Mouse (Mus musculus) embryonic facial prominence, embryonic 15.5 days (tissue): ENCODE results near the gene Lpar5. TPM values are rescaled to one million over a fixed set of nuclear protein-coding genes. Genes with fewer than 3 reads are reported as not detected.
"Not testable (repeated sequence)": the region's sequence is repeated elsewhere in the genome, so short reads cannot be mapped to it uniquely, and the experiment has no call there.

Experiments used
- ATAC-seq: fragments of 200-750 bp; cut with Nextera tagmentation; 2 replicates; pipeline ENCODE4 v1.8.0; 2017; ENCODE audit warnings: low read depth, moderate TSS enrichment; ENCODE audit not compliant: insufficient number of reproducible peaks, low FRiP score, low TSS enrichment
- H3K27ac ChIP-seq: fragments of 300-500 bp; sonication (generic); replicated peaks from 2 replicates; pipeline ENCODE4 v1.5.1; 2015; ENCODE audit warnings: mild to moderate bottlenecking, inconsistent platforms
- H3K27me3 ChIP-seq: fragments of 300-500 bp; sonication (generic); 2 replicates; pipeline ENCODE4 v1.6.1; 2015; ENCODE audit warnings: inconsistent platforms
- H3K36me3 ChIP-seq: fragments of 300-500 bp; sonication (generic); 2 replicates; pipeline ENCODE4 v1.6.1; 2015; ENCODE audit warnings: mild to moderate bottlenecking, inconsistent platforms
- H3K4me1 ChIP-seq: fragments of 300-500 bp; sonication (generic); 2 replicates; pipeline ENCODE4 v1.6.1; 2015; ENCODE audit warnings: inconsistent platforms
- H3K4me2 ChIP-seq: fragments of 300-500 bp; sonication (generic); replicated peaks from 2 replicates; pipeline ENCODE4 v1.6.1; 2015; ENCODE audit warnings: mild to moderate bottlenecking, inconsistent platforms
- H3K4me3 ChIP-seq: fragments of 300-500 bp; sonication (generic); replicated peaks from 2 replicates; pipeline ENCODE4 v1.5.1; 2015; ENCODE audit warnings: mild to moderate bottlenecking, inconsistent platforms
- H3K9ac ChIP-seq: fragments of 300-500 bp; sonication (generic); 2 replicates; pipeline ENCODE4 v1.6.1; 2015; ENCODE audit warnings: inconsistent platforms
- H3K9me3 ChIP-seq: fragments of 300-500 bp; sonication (generic); replicated peaks from 2 replicates; pipeline ENCODE4 v1.6.1; 2016; ENCODE audit warnings: inconsistent platforms
- WGBS: fragments of 180-500 bp; shearing (Covaris S2); methylation state at CpG from one replicate; pipeline ENCODE4 v1.1.7; 2015; 5-methylcytosine and 5-hydroxymethylcytosine counted together
- polyA plus RNA-seq: library from polyadenylated mRNA; unstranded; fragments of >200 nt; fragmentation: Nextera tagmentation; extraction: Ambion mirVana; gene quantifications from 2 replicates; pipeline ENCODE4 v1.2.1, GENCODE M21; 2015

The Lpar5 gene
- polyA plus RNA-seq, 1 experiment from 2014 or later: 5.4 TPM

DNA sequence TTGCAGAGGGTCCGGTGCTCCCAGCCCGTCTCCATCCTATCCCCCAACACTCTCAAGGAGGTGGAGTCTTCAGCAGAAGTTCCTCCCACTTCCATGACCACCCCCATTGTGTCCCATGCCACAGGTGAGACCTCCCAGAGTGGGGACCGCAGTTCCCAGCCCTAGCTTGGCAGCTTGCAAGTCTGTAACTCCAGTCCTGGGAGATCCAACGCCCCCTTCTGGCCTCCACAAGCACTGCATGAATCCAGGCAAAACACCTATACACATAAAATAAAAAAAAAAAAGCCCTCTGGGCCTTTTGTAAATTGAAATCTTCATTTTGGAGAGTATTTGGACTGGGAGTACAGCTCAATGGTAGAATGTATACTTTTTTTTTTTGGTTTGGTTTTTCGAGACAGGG lies 16.5 kb upstream of the Lpar5 start:
- Histone ChIP-seq H3K27me3 (no peaks in the 10 kb centered on the region), H3K9ac (no peak overlapping the region), H3K4me2 (no peak overlapping the region), H3K27ac (no peak overlapping the region), H3K9me3 (no peaks in the 10 kb centered on the region), H3K36me3 (peaks cover 85% of the 10 kb centered on the region), H3K4me3 (no peak overlapping the region), H3K4me1 (no peaks in the 10 kb centered on the region)
- no peak for ATAC-seq
- WGBS: 70% methylated on average over 5 of the region's 5 CpGs

DNA sequence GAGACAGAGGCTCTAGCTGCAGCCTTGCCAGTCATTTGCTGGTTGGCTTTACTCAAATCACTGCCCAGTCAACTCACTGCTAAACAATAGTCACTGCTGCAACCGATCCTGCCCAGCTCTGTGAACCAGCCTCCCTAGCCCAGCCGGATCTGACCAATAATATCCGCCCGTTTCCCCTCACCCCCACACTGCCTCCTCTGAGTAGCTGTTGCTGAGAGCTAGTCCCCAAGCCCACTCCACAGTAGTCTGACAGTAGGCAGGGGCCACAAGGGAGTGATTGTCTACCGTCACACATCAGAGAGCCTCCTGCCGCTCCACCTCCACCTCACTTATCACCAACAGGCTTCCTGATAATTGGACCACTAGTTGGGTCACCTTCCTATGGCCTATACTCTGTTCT lies 6.2 kb upstream of the Lpar5 start:
- no peaks in the 10 kb centered on the region for H3K9me3 ChIP-seq
- WGBS: 31% methylated on average over 6 of the region's 6 CpGs
- H3K36me3 ChIP-seq: no peaks in the 10 kb centered on the region
- no peaks in the 10 kb centered on the region for H3K27me3 ChIP-seq
- H3K4me1 ChIP-seq: no peaks in the 10 kb centered on the region
- H3K4me3 ChIP-seq: no peak overlapping the region
- no peak overlapping the region for H3K4me2 ChIP-seq
- ATAC-seq: no peak
- H3K9ac ChIP-seq: no peak overlapping the region
- no peak overlapping the region for H3K27ac ChIP-seq

DNA sequence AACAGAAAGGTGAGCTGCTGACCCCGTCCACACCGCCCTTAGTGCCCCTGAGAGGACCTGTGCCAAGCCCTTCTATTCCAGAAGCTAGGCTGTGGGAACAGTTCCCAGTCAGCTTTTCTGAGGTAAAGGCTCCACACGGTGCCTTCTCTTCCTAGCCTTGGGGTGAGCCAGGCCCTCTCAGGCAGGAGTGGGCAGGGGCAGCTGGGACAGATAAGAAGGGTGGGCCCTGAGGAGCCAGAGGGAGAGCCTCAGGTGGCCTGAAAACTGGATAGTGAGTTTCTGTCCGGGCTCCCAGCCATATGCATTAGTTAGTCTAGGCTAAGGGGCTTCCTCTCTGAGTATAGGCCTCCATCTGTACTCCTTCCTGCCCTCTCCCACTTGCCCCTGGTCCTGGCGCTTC lies 5.2 kb upstream of the Lpar5 start:
- Histone ChIP-seq H3K27ac (no peak overlapping the region), H3K36me3 (no peaks in the 10 kb centered on the region), H3K4me3 (no peak overlapping the region), H3K27me3 (no peaks in the 10 kb centered on the region), H3K4me2 (no peak overlapping the region), H3K9ac (no peak overlapping the region), H3K9me3 (no peaks in the 10 kb centered on the region), H3K4me1 (no peaks in the 10 kb centered on the region)
- no peak for ATAC-seq
- WGBS: 82% methylated on average over 5 of the region's 5 CpGs

DNA sequence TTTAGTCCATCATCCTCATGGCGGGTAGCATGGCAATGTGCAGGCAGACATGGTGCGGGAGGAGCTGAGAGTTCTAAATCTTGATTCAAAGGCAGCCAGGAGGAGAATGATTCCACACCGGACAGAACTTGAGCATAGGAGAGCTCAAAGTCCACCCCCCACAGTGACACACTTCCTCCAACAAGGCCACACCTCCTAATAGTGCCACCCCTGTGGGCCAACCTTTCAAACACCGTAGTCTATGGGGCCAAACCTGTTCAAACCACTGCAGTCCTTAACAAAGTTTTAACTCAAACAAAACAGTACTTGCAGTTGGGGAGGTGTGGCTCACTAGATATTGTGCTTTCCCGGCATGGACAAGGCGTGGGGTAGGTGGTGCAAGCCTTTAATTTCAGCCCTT lies 3.8 kb upstream of the Lpar5 start:
- no peak overlapping the region for H3K4me2 ChIP-seq
- H3K27me3 ChIP-seq: no peaks in the 10 kb centered on the region
- 87% methylated on average over 6 of the region's 6 CpGs for WGBS
- no peak overlapping the region for H3K9ac ChIP-seq
- no peaks in the 10 kb centered on the region for H3K4me1 ChIP-seq
- H3K27ac ChIP-seq: no peak overlapping the region
- no peaks in the 10 kb centered on the region for H3K9me3 ChIP-seq
- no peak overlapping the region for H3K4me3 ChIP-seq
- H3K36me3 ChIP-seq: no peaks in the 10 kb centered on the region
- ATAC-seq: no peak

DNA sequence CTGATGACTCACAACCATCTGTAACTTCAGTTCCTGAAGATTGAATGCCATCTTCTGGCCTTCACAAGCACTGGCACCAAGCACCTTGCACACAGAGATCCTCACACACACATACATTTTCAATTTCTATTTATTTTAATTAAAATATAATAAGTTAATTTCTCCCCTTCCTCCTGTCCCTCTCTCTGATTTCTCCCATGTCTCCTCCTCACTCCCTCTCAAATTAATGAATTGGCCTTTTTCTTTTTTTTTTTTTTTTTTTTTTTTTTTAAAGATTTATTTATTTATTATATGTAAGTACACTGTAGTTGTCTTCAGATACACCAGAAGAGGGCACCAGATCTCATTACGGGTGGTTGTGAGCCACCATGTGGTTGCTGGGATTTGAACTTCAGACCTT lies 2.5 kb upstream of the Lpar5 start:
- not testable (repeated sequence) for ATAC-seq, H3K9me3 ChIP-seq, H3K4me1 ChIP-seq, H3K4me3 ChIP-seq, H3K36me3 ChIP-seq, H3K9ac ChIP-seq, H3K27ac ChIP-seq, H3K27me3 ChIP-seq, H3K4me2 ChIP-seq
- WGBS: 60% methylated on average over 1 of the region's 1 CpGs

DNA sequence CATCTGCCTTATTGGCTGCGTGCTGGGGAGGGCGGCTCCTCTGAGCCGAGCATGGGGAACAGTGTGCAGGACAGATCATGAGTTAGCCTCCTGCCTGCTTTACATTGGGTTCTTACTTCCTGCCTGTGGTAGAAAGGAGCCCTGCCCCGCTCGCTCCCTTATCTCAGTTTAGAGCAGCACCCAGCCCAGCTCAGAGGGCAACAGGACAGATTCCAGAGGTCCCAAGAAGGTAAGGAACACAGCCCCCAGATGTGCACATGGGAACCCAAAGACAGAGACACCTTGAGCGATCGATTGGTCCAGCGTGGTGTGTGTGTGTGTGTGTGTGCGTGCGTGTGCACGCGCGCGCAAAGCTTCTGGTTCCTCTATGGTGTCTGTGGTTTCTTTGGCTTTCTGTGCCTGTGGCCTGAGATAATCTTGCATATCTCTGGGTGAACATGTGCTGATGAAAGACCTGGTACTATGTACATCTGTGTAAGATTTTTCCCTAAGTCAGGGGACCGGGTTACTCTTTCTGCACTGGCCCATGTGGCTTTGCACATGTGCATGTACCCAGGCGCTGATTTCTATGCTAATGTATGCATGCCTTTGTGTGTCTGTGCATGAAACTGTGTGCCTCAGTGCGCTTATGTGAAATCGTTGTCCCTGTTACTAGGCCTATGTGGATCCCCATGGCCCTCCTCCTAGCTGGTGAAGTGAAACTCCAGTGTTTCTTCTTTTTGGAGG lies 3.6 kb downstream of the Lpar5 start:
- H3K9ac ChIP-seq: no peak overlapping the region
- H3K27ac ChIP-seq: peak overlapping the region; percentile 78
- no peak overlapping the region; the same call in 1 of the 2 replicates for H3K4me2 ChIP-seq
- no peaks in the 10 kb centered on the region for H3K9me3 ChIP-seq
- H3K4me3 ChIP-seq: no peak overlapping the region
- WGBS: 74% methylated on average over 18 of the region's 18 CpGs
- no peaks in the 10 kb centered on the region for H3K27me3 ChIP-seq
- ATAC-seq: peak; percentile 27; the same call in 1 of the 2 replicates
- H3K36me3 ChIP-seq: no peaks in the 10 kb centered on the region
- H3K4me1 ChIP-seq: peaks cover 16% of the 10 kb centered on the region

DNA sequence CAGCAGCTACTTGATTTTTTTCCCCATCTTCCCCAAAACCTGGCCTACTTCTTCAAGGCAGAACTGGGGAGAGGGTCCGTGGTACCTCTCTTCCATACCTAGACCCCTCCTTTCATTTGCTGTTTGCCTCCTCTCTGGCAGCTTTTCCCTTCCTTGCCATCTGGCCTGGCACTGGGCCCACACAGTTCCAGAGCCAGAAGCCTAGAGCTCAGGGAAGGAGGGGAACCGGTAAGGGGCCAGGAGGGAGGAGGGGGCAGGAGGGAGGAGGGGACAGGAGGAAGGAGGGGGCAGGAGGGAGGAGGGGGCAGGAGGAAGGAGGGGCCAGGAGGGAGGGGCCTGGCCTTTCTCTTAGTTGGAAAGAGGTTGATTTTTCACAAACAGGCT lies 4.2 kb downstream of the Lpar5 start:
- Histone ChIP-seq H3K27me3 (no peaks in the 10 kb centered on the region), H3K4me2 (no peak overlapping the region; the same call in 1 of the 2 replicates), H3K9ac (no peak overlapping the region), H3K4me3 (no peak overlapping the region), H3K36me3 (no peaks in the 10 kb centered on the region), H3K9me3 (no peaks in the 10 kb centered on the region), H3K4me1 (peaks cover 16% of the 10 kb centered on the region), H3K27ac (peak overlapping the region; percentile 78)
- ATAC-seq: peak; percentile 72
- 13% methylated on average over 2 of the region's 2 CpGs for whole genome bisulfite sequencing

DNA sequence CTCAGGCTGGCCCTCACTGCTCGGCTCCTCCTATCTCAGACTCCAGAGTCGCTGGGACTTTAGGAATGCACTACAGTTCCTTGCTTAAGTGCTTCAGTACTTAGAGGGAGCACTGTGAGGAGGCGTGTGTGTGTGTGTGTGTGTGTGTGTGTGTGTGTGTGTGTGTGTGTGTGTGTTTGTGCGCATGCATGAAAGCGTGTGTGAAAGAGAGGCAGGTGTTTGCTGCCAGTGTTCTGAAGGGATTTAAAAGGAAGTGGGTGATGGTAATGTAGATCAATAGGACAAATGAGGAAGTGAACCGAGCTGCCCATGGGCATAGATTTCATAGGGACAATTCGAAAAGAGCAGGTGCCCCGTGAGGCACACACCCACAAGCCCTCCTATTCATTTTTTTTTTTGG lies 6.1 kb downstream of the Lpar5 start:
- no peak for ATAC-seq
- WGBS: 69% methylated on average over 8 of the region's 8 CpGs
- Histone ChIP-seq H3K4me2 (no peak overlapping the region), H3K4me1 (peaks cover 16% of the 10 kb centered on the region), H3K36me3 (no peaks in the 10 kb centered on the region), H3K27ac (no peak overlapping the region), H3K9me3 (no peaks in the 10 kb centered on the region), H3K4me3 (no peak overlapping the region), H3K27me3 (no peaks in the 10 kb centered on the region), H3K9ac (no peak overlapping the region)

DNA sequence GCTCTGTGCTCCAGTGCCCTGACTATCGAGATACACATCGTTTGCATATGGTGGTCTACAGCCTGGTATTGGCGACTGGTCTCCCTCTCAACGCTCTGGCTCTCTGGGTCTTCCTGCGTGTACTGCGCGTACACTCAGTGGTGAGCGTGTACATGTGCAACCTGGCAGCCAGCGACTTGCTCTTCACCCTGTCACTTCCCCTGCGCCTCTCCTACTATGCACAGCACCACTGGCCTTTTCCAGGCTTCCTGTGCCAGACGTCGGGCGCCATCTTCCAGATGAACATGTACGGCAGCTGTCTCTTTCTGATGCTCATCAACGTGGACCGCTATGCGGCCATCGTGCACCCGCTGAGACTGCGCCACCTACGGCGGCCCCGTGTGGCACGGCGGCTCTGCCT lies 13.7 kb downstream of the Lpar5 start:
- Histone ChIP-seq H3K4me1 (peaks cover 12% of the 10 kb centered on the region), H3K4me3 (peak overlapping the region; percentile 48), H3K27me3 (no peaks in the 10 kb centered on the region), H3K27ac (peak overlapping the region; percentile 84), H3K36me3 (no peaks in the 10 kb centered on the region), H3K4me2 (peak overlapping the region; percentile 83), H3K9ac (peak overlapping the region; percentile 48; the same call in 1 of the 2 replicates), H3K9me3 (no peaks in the 10 kb centered on the region)
- WGBS: 22% methylated on average over 25 of the region's 25 CpGs
- peak; percentile 16; the same call in 1 of the 2 replicates for ATAC-seq

DNA sequence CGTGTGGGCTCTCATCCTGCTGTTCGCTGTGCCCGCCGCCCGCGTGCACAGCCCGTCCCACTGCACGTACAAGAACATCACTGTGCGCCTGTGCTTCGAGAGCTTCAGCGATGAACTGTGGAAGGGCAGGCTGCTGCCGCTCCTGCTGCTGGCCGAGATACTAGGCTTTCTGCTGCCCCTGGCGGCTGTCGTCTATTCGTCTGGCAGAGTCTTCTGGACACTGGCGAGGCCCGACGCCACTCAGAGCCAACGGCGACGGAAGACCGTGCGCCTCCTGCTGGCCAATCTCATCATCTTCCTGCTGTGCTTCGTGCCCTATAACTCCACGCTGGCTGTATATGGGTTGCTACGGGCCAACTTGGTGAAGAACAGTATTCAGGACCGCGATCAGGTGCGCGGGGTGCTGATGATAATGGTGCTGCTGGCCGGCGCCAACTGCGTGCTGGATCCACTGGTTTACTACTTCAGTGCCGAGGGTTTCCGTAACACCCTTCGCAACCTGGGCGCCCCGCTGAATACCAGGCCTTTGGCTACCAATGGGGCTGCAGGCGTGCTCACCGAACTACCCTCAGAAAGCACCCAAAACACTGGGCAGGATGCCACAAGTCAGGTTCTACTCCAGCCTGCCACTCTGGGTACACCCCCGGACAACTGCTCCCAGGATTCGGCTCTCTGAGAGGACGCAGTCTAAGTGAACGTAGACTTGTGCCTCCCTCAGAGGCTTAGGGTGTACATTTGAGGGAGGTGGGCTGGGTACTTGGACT lies 14.3 kb downstream of the Lpar5 start:
- H3K9me3 ChIP-seq: no peaks in the 10 kb centered on the region
- H3K9ac ChIP-seq: peak overlapping the region; percentile 48; the same call in 1 of the 2 replicates
- peak overlapping the region; percentile 84 for H3K27ac ChIP-seq
- peak overlapping the region; percentile 48 for H3K4me3 ChIP-seq
- WGBS: 24% methylated on average over 45 of the region's 45 CpGs
- ATAC-seq: peak; percentile 91
- peak overlapping the region; percentile 83 for H3K4me2 ChIP-seq
- peaks cover 12% of the 10 kb centered on the region for H3K4me1 ChIP-seq
- H3K36me3 ChIP-seq: no peaks in the 10 kb centered on the region
- no peaks in the 10 kb centered on the region for H3K27me3 ChIP-seq

DNA sequence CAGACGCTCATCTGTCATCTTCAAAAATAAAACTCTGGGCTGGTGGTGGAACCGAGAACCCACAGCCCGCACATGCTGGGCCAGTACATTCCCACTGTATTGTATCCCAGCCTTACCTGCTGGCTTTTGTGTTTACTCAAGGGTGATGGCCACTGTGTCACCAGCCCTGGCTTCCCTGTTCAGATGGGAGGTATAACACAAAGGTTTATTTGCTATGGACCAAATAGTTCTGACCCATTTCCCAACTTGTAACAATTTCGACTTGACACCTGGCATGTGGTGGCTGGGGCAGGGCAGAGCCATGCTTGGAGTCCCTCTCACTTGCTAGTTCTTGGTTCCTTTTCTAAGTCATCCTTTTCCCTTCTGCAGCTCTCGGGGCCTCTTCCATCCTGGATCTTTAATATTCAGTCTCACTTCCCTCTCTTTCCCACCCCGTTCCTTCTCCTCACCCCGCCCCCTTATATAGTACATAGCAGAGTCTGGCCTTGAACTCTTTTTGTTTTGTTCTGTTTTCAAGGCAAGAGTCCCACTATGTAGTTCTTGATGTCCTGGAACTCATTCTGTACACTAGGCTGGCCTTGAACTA lies 15.2 kb downstream of the Lpar5 start:
- H3K9ac ChIP-seq: no peak overlapping the region
- H3K27ac ChIP-seq: no peak overlapping the region
- H3K4me3 ChIP-seq: no peak overlapping the region
- H3K27me3 ChIP-seq: no peaks in the 10 kb centered on the region
- ATAC-seq: no peak
- H3K9me3 ChIP-seq: no peaks in the 10 kb centered on the region
- no peaks in the 10 kb centered on the region for H3K36me3 ChIP-seq
- peaks cover 12% of the 10 kb centered on the region for H3K4me1 ChIP-seq
- no peak overlapping the region for H3K4me2 ChIP-seq
- 86% methylated on average over 7 of the region's 7 CpGs for WGBS
